Mouse (Mus musculus): ENCODE measurements around the gene Kmt5c.
A peak's percentile ranks its signal among the peaks of the same experiment; 100 is the strongest.

Kmt5c gene

DNA sequence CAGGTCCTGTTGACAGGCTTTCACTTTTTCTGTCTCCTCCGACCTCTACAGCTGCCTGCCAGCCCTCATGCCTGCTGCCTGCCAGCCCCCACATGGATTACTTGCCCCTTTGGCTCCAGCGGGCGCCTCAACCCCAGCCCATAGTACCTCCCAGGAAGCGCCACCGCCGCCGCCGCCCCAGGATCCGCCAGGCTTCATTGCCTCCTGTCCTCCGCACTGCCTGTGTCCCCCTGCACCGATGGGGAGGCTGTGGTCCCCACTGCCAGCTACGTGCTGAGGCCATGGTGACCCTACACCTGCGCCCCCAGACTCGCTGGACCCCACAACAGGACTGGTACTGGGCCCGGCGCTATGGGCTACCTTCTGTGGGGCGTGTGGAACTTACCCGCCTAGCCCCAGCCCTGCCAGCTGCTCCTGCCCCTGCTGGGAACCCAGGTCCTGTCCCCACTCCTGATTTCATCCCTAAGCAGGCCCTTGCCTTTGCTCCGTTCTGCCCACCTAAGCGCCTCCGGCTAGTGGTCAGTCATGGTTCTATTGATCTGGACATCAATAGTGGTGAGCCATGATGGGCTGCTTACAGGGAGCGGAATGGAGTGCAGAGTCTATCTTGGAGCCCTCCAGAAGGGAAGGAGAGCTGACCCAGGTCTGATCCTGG is 6.5 kb downstream of the Kmt5c start:
- no peak for DNase-seq

DNA sequence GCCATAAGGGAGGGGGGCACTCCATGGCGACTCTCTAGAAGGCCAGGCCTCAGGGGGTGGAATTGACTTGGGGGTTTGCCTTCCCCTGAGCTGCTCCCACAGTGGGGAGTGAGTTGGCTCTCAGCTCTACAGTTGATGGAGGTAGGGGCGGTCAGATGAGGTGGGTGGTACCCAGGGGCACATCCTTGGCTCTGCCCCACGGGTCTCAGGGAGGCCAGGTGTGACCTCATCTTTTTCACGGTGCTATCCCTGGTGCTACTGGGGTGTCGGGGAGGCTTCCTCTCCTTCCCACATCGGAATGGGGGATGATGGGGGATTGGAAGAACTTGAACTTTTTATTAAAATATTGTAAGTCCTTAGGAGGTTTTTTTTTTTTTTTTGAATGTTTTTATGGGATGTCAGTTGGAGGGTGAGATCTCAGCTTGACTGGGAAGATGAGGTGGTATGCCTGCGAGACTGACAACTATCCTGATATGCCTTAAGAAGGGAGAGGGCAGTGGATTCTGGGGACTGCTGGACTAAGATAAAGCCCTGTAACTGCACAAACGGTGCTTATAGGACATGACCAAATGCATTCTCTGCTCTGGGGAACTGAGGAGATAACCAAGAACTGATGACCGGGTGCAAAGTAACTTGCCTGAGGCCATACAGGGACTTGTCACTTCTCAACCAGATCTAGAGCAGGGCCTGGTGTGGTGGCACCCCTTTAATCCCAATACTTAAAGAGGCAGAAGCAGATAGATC is 7.4 kb downstream of the Kmt5c start:
- DNase-seq: no peak

DNA sequence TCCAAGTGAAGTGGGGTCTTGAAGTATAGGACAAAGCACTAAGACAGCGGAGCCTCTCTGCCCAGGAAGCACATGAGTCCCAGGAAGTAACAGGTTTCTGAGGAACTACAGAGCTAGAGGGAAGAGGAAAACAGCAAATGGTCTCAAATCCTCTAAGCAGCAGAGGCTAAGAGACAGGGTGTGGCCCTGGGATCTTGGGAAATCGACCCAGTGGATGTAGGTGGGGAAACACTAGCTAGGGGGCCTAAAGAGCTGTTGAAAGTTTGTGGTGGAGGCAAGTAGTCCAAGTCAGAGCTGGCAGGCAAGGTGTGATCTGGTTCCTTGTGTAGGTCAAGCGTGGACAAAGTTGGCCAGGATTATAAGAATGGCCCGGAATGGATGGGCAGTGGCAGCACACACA is 8.4 kb downstream of the Kmt5c start:
- no peak for DNase-seq

DNA sequence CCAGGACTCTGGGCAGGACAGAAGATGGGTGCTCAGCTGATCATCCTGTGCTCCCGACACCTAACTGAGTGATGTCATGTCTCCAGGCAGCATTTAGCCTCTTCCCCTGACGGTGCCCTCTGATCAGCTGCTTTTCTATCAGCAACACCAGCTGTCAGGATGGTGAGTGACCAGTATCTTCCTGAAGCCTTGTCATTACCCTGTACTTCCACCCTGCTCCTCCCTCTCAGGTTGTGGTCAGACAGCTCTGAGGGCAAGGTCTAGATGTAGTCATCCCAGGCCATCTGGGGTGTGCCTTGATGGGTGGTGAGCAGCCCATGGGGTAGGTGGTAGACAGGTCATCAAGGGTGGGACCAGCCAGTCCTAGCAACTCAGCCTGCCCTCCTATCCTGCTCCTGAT is 9.3 kb downstream of the Kmt5c start:
- no peak for DNase-seq

DNA sequence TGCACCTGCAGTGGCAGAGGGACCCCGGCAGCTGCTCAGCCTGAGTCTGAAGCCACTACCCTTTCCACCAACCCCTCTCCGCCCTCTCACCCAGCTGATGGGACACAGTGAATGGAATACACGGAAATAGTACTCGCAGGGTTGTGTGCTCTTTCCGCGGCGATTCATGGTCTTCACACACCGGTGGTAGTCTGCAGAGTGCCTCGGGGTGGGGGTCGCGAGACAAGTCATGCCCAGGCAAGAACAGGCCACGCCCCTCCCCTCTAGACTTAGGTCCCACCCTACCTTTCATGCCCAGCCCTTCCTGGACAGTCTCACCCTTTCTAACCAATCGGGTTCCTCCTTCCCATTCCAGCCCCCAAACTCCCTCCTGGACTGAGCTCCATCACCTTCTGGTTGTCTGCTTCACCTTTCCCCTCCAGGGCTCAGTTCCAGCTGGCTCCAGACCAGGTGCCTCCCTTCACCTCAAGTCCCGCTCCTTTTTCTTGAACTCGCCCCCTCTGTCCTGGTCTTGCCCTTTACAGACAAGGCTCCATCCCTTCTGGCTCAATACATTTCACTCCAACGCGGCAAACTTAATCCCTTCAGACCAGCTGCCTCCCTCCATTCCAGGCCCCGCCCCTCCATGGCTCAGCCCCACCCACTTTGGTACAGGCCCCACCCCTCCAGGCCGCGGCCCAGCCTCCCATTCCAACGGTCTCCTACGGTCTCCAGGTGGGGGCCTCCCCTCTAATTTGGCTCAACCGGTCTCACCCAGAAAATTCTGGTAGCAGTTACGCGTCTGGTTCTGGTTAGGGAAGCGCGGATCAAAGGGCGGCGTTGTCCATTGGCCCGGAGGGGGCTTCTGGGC is 12.3 kb downstream of the Kmt5c start:
- DNase-seq: peak; percentile 69 to 80

DNA sequence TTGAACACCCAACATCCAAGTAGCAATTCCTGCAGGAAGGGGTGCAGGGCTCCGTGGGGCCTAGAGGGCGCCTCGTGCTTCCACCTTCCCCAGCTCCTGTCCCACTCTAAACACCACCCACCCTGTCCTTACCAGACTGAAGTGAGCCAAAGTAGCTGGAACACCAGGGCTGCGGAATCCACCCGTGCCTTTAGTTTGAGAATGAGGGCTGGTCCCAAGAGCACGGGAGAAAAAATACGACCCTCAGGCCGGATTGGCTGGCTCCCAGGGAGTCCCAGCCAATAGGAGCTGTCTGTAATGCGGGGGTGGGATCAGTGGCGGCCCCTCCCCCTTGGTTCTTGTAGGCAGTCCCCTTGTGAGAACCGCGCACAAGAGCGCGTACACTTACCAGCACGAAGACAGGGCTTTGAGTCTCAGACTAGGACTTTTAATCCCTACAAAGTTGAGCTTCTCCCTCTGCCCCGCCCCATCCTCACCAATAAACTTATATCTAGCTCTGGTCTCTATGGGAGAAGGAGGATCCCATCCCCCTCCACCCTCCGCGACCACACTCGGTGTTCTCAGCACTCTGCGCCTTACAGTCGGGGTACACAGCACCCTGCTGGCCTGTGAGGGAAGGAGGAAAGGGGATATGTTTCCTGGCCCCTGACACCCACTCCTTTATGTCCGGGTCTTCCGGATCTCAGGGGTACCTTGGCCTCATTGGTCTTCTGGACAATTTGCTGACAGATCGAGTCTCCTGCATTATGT is 13.1 kb downstream of the Kmt5c start, which contains the start of gene Cox6b2:
Cox6b2 (minus strand) TSS at position 274 of the 750 bp plus-strand sequence.
- peak; percentile 88 to 91 for DNase-seq

DNA sequence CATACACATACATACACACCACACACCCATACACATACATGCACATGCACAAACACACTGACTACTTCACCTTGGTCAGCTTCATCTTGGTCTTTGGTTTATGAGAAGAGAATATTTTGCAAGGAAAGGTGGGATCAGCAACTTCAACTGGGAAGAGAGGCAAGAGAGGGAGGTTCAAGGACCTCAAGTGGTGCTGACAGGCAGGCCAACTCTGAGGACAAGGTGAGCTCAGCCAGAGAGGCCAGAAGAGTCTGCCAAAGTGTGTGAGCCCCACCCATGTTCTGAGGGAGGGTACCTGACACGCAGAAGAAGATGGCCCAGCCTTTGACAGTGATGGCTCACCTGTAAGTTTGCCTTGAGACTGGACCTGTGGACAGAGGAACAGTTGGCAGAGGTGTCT is 19.8 kb downstream of the Kmt5c start:
- peak in 1 of 2 experiments; percentile 17 for DNase-seq

DNA sequence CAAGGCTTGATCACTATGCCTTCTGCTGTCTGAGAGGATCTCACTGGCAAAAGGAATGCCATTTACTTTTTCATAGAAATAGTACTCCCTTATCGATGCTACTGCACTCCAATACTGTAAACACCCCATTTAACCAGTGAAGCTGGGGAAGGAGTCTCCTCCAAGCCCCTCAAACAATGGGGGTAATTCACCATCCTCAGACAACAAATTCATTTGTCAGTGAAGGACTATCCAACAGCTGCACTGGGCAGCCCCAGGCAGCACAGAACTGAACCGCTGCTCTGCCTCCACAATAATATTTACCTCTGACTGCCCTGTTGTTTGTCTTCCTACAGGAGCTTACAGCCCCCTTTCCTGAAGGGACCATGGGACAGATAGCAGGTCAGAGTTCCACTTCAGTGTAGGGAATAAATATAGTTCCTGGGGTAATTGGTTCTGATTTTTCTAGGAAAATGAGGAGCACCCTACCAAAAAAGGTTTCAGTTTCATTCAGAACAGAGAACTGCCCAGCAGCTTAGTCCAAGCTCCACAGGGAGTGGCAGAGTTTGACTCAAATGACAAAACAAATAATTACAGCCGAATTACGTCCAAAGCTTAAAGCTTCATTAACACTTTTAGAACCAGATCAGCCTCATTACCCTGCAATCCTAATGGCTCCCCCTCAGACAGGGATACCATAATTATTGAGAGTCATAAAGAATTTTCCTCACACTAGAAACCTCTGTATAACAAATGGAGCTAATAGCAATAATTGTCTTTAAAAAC is 25.2 kb downstream of the Kmt5c start:
- peak in 1 of 2 experiments; percentile 4 for DNase-seq

DNA sequence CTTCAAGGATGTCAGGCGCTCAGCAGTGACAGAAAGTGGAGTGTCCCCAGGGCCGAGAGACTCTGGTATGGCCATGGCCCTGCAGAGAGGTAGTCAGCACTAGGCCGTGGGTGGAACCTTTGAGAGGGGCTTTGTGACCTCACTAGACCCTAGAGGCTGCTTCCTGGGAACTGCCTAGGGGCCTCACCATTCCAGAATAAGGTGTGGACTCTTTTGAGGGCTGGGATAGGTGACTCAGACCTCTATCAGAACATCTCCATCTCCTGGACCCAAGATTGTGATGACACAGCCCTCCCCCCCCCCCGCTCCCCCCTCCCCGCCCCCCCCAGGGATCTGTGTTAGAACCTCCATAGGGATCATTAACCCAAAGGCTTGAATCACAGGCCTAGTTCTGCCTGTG is 31.3 kb downstream of the Kmt5c start, which contains the start of gene Fam71e2:
Fam71e2 (minus strand) TSS at position 101 of the 400 bp plus-strand sequence.
- no peak for DNase-seq

DNA sequence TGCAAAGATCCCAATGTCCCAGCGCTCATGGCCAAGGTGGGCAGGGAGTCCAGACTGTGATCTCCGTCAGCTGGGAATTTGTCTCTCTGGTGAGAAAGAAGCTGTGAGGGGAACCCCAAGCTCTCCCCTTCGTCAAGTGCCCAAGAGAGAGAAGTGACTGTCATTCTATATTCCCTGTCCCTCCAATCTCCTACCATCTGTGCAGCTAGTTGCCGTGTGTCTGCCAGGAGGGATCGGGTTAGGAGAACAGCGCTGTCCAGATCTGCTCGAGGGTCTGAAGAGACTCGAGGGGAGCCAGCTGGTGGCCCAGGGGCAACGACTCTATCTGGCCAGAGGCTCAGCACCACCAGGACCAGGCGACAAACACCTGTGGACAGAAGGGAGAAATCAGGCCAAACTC is 36.2 kb downstream of the Kmt5c start:
- no peak for DNase-seq

DNA sequence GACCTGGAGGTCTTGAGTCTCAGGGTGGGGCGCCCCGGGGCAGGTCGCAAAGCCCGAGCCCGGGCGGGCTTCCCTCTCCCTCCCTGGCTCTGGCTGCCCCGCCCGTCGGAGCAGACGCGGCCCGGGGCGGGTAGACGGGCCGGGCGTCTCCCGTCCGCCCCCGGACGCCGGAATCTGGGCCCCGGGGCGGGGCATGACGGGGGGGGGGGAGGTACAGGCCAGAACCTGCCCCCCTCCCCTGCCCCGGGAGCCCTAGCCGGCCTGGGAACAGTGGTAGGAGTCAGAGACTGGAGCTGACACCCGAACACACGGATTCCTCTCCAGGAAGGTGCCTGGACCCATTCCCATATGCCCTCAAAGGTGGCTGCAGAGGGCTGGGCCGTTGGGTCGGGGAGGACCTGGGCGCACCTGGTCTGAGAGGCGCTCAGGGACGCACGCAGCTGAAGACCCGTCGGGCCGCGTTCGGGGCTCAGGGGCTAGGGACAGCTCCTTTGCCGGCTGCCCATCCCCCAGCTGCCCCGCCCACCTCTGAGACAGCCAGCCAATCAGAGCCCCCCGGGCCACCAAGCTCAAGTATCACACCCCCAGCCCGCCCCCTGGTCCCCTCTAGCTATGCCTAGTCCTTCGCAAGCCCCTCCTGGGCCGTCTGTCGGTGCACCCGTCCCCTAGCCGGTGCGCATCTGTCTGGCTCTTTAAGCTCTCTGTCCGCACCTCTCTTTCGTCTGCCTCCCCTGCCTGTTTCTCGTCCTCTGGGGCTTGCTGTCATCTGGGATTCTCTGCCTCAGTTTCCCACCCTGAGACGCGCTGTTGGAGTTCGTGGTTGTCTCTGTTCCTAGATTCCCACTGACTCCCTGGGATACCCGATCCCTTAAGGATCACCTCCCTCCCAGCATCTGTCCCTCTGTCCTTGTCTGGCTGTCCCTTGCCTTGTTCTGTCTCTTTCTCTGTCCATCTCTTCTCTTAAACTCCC is 37.2 kb downstream of the Kmt5c start:
- peak; percentile 75 to 79 for DNase-seq

DNA sequence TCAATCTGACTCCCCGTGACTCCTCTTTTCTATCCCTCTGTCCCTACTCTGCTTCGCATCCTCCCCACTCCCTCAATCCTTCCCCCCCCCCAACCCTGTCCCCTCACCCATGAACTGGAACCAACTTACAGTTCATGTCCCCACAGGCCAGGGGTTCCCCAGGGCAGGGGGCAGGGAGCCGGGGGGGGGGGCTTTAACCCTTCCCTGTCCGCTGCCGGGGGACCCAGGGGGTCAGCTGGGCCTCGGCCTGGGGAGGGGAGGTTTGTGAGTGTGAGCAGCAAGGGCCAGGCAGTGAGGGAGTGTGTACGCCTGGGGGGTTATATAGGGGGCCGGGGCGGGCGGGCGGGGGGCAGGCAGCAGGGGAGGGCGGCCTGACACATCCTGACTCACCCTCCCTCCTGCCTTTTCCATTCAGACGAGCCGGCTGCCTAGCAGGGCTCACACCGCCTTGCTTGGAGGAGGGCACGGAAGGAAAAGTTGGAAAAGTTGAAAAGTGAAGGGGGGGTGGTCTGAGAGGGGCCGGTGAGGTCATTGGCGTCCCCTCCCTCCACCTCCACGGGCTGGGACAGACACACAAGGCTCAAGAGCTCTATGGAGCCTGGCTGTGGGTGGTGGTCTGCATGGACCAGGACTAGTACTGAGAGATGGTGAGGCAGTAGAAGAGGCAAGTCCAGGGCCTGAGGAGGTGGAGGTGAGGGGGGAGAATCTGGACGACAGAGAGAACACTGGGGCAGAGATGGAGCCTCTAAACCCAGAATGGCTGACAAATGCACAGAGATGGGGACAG is 38.1 kb downstream of the Kmt5c start:
- DNase-seq: no peak

DNA sequence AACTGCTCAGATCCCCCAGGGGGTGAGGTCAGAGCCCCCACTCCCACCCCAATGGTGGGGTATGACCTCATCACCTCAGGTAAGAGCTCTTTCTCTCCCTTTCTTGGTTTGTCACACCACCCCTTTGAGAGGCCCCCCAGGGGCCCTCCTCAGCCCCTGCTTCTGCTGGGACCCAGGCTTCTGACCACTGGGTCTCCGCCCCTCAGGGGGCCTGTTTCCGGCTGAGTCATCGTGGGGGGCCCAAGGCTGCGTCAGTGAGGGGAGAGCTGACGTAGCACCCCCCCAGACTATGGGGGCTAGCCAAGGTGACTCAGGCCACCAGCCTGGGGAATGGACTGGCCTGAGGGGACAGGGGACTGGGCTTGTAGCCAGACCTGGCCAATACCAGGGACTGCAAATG is 40.0 kb downstream of the Kmt5c start:
- DNase-seq: no peak

DNA sequence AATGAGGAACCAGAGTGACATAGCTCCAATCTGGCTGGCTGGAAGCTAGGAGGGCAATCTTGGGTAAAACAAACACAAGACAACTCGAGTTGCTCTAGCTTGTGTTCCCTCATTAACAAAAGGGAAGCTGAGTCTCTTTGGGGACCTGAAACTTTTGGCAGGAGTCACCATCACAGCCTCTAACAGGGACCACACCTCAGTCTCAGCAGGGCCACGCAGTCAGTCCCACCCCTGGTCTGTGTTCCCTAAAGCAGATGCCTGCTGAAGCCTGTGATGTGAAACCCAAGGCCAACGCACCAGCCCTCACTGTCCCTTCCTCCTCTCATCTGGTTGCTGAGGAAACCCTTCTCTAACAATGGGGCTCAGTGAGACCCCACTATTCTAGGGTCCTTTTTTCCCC is 42.2 kb downstream of the Kmt5c start:
- DNase-seq: no peak

DNA sequence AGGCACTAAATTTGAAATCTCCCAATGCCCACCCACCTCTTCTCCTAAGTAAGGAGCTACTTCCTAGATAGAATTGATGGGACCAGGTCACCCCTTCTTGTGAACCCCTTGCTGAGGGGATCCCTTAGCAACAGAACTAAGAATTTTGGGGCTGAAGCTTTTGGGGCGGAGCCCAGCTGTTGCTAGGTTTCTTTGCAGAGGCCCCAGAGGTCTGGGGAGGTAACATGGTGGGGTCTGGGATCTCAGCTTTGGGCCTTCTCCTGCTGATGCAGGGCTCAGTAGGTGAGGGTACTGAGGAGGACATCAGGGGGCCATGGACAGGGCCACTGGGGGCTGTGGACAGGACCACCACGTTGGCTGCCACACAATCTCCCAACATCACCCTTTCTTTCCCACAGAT is 42.8 kb downstream of the Kmt5c start, which contains the start of the genes Il11 and Tmem190:
Il11 (minus strand) TSS at position 101 of the 400 bp plus-strand sequence.
Tmem190 (plus strand) TSS at position 179 of the 400 bp plus-strand sequence.
- no peak for DNase-seq

DNA sequence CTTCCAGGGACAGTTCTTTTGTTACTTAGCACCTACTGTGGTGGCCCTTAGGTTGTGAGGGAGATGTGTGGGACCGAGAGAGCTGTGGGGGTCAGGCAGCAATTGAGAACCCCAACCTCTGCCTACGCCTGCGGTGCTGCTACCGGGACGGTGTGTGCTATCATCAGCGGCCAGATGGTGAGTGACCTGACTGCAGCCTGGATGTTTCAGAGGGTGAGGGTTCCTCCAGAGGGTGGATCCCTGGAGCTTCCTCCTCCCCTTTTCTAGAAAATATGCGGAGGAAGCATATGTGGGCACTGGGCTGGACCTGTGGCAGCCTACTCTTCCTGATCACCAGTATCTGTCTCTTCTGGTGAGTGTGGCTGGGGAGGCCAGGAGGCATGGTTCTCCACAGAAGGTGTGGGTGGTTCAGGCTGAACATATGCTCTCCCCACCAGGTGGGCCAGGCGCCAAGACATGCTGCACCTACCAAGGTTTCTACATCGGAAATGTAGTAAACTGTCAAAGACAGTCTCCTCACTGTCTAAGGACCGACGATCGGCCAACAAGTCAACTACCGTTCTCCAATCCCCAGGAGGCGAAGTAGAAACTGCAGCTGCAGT is 43.9 kb downstream of the Kmt5c start:
- DNase-seq: no peak

DNA sequence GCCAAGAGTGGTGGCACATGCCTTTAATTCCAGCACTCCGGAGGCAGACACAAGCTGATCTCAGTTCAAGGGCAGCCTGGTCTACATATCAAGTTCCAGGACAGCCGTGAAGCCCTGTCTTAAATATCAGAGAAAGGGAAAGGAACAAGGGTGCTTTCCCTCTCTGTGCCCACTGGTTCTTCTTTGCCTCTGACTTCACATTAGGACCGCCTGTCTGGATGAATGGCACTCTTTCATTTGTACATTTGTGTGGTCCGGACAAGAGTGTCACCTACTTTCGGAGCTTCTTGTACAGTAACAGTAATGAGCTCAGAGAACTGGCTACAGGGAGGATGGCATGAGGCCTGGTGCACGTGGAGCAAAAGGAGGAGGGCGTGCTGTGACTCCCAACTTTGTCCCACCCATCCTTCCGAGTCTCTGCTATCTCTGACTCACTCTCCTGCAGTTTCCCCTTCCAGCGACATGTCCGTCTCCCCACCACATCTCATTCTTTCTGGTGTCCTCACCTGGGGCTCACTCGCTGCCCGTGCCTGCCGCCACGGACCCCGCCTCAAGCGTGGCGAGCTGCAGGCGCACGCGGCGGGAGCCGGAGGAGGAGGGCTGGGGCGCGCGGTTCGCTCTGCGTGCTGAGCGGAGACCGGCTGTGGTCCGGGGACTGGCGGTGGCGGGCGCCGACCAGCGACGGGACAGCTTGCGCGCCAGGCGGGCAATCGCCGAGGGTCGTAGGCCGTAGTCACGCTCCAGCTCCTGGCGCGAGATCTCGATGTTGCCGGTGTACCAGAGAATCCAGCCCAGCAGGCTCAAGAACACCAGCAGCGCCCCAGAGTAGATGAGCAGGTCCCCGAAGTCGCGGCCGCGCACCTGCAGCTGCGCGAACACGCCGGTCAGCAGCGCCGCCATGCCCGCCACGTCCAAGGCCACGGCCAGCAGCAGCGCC is 48.9 kb downstream of the Kmt5c start:
- DNase-seq: peak; percentile 63 to 81

DNA sequence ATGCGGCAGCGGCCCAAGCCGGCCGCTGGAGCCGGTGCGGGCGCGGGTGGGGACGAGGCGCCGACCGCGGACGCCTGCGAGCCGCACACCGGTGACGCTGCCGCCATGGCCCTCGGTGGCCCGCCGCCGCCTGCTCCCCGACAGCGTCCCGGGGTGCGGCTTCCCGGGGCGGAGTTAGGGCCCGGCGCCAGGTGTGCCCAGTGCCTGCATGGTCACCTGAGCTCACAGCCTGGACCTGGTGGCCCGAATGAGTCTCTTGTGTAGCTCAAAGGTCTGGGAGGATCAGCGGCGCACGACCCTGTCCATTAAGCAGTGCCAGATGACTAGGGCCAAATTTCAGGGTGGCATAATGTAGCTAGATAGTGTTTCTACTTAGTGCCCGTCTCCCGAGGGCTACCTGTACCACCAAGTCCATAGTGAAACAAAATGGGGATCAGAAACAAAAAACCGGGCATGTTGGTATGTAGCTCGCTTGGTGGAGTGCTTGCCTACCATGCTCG is 49.6 kb downstream of the Kmt5c start, which contains the start of gene Tmem238:
Tmem238 (minus strand) TSS at position 221 of the 500 bp plus-strand sequence.
- peak; percentile 88 to 94 for DNase-seq

Measured in kidney, postnatal 25 days (tissue).